Mouse (Mus musculus): Measurements from ENCODE around the gene Diras2. TPM values are rescaled to one million over a fixed set of nuclear protein-coding genes. Genes with fewer than 3 reads are reported as not detected.
"Not testable (repeated sequence)": the region's sequence is repeated elsewhere in the genome, so short reads cannot be mapped to it uniquely, and the experiment has no call there.

The Diras2 gene
- polyA plus RNA-seq, 1 experiment from 2014 or later, result 0.66 TPM

GRCm38 (mm10) chr13:52512356-52512755 lies 18.7 kb downstream of the Diras2 start:
- 55% methylated on average over 5 of the region's 5 CpGs for WGBS
- no peak overlapping the region for H3K4me3 ChIP-seq

DNA sequence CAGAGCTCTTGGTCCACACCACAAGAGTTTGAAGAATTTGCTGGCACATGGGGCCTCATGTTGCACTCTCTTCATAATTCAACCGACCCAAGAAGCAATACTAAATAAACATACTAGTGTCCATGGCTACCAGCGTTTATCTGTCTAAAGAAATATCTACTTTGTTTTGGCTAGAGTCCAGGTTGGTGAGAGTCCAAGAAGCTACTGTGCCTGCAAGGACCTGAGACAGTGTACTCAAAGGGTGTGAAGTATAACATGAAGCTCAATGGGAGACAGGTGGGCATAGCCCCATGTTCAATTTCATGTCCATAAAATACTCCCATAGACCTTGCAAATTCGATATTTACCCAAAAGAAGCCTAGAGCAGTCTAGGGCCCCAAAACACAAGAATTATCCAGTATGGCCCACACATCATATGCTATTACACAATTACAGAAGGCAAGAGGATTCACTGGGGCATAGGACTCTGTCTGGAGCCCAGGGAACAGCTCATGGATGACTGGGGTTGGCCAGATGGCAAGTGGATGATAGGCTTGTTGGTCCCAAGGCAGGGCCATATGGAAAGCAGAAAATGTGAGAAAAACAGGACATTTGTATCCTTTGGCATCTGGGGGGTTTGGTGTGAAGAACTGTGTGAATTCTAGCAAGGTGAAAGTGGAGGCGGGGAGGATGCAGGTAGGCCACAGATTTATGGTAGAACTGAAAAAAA lies 20.8 kb downstream of the Diras2 start:
- Histone ChIP-seq H3K27me3 (no peaks in the 10 kb centered on the region), H3K36me3 (no peaks in the 10 kb centered on the region), H3K9me3 (no peaks in the 10 kb centered on the region), H3K27ac (replicated peaks) (no peak overlapping the region), H3K9ac (replicated peaks) (no peak overlapping the region), H3K4me1 (peaks cover 3% of the 10 kb centered on the region; the same call in 1 of the 2 replicates), H3K4me3 (no peak overlapping the region), H3K4me2 (replicated peaks) (no peak overlapping the region)
- no peak for ATAC-seq (ENCODE audit: low FRiP score, low read depth)
- WGBS, result 85% methylated on average over 4 of the region's 4 CpGs

More at GRCm38 (mm10) chr13:52512356-52512755, 18.7 kb downstream of the Diras2 start:
- Histone ChIP-seq H3K27me3 (no peaks in the 10 kb centered on the region), H3K9me3 (no peaks in the 10 kb centered on the region), H3K36me3 (no peaks in the 10 kb centered on the region), H3K4me2 (replicated peaks) (no peak overlapping the region), H3K27ac (replicated peaks) (no peak overlapping the region), H3K4me1 (peaks cover 3% of the 10 kb centered on the region; the same call in 1 of the 2 replicates), H3K9ac (replicated peaks) (no peak overlapping the region)
- ATAC-seq (ENCODE audit: low FRiP score, low read depth), result no peak

- Histone ChIP-seq H3K27ac (replicated peaks) (no peak overlapping the region), H3K9ac (replicated peaks) (no peak overlapping the region), H3K27me3 (no peaks in the 10 kb centered on the region), H3K9me3 (no peaks in the 10 kb centered on the region), H3K4me2 (replicated peaks) (no peak overlapping the region), H3K36me3 (no peaks in the 10 kb centered on the region), H3K4me1 (peaks cover 3% of the 10 kb centered on the region; the same call in 1 of the 2 replicates), H3K4me3 (no peak overlapping the region)
- 95% methylated on average over 35 of the region's 35 CpGs for WGBS
- no peak for ATAC-seq (ENCODE audit: low FRiP score, low read depth)
These were observed 23.4 kb downstream of the Diras2 start for GRCm38 (mm10) chr13:52507460-52508293.

DNA sequence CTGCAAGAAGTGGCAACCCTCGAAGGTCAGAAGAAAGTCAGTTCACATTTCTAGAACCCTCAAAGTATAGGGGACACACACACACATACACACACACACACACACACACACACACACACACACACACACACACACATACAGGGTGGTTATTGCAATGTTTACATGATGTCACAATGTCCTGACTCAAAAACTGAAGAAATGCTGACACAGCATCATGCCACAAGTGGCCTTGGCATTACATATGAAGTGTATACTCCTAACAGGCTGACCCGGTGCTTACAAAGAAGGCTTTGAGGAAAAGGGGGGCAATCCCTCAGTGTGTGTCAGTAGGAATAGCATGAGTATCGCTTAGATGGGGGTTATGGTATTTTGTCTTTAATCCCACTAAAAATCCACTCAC lies 24.3 kb downstream of the Diras2 start:
- not testable (repeated sequence) for H3K27ac ChIP-seq (replicated peaks); H3K4me1 ChIP-seq; H3K9me3 ChIP-seq; ATAC-seq (ENCODE audit: low FRiP score, low read depth); H3K27me3 ChIP-seq; H3K36me3 ChIP-seq; H3K4me2 ChIP-seq (replicated peaks); H3K9ac ChIP-seq (replicated peaks); H3K4me3 ChIP-seq
- WGBS, result 90% methylated on average over 3 of the region's 3 CpGs

- WGBS, result 85% methylated on average over 5 of the region's 5 CpGs
- not testable (repeated sequence) for H3K27ac ChIP-seq (replicated peaks); H3K9me3 ChIP-seq; ATAC-seq (ENCODE audit: low FRiP score, low read depth); H3K4me3 ChIP-seq; H3K9ac ChIP-seq (replicated peaks); H3K4me1 ChIP-seq; H3K36me3 ChIP-seq; H3K27me3 ChIP-seq; H3K4me2 ChIP-seq (replicated peaks)
These were observed 25.3 kb downstream of the Diras2 start for GRCm38 (mm10) chr13:52505683-52506285.

DNA sequence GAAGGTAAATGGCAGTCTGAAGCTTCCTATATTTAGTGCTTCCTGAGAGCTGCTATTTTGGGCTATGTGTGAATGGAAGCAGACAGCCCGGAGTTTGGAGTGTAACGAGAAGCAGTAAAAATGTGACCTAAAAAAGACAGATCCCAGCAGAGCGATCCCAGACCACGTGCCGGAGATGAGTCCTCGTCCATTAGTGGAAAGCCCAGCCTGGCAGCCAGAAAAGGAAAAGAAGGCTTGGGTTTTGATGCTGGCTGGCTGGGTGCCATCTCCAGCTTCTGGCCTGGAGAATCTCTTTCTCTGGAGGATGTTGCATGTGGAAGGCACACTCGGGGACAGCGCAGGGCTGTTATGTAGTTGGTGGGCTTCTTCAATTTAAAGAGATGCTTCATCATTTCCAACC lies 29.4 kb downstream of the Diras2 start:
- Histone ChIP-seq H3K36me3 (no peaks in the 10 kb centered on the region), H3K9me3 (no peaks in the 10 kb centered on the region), H3K27me3 (no peaks in the 10 kb centered on the region), H3K4me2 (replicated peaks) (no peak overlapping the region), H3K4me3 (no peak overlapping the region), H3K4me1 (no peaks in the 10 kb centered on the region), H3K27ac (replicated peaks) (no peak overlapping the region), H3K9ac (replicated peaks) (no peak overlapping the region)
- no peak for ATAC-seq (ENCODE audit: low FRiP score, low read depth)
- WGBS, result 90% methylated on average over 8 of the region's 8 CpGs

DNA sequence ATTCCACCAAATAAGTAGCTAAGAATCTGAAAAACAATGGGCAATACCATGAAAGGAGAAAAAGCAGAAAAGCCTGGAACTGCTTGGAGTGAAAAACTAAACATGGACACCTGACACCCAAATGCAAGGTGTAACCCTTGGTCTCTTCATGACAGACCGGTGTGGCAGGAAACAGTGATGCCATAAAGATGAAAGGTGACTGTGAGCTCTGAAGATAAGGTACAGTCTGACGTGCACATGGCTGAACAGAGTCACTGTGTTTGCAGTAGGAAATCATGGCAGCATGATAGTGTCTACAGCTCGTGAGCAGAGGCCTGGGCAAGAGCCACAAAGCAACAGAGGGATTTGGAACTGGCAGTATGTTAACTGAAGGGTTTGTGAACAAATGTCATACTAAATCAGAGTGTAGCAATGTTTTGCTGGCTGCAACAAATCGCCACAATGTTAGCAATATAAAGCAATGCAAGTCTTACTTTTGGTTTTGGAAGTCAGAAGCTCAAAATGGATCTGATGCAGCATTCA lies 34.0 kb downstream of the Diras2 start:
- no peak overlapping the region for H3K4me3 ChIP-seq
- H3K36me3 ChIP-seq, result no peaks in the 10 kb centered on the region
- WGBS, result 73% methylated on average over 4 of the region's 4 CpGs
- H3K4me1 ChIP-seq, result no peaks in the 10 kb centered on the region
- ATAC-seq (ENCODE audit: low FRiP score, low read depth), result no peak
- no peaks in the 10 kb centered on the region for H3K27me3 ChIP-seq
- H3K27ac ChIP-seq (replicated peaks), result no peak overlapping the region
- no peak overlapping the region for H3K9ac ChIP-seq (replicated peaks)
- H3K9me3 ChIP-seq, result no peaks in the 10 kb centered on the region
- H3K4me2 ChIP-seq (replicated peaks), result no peak overlapping the region

DNA sequence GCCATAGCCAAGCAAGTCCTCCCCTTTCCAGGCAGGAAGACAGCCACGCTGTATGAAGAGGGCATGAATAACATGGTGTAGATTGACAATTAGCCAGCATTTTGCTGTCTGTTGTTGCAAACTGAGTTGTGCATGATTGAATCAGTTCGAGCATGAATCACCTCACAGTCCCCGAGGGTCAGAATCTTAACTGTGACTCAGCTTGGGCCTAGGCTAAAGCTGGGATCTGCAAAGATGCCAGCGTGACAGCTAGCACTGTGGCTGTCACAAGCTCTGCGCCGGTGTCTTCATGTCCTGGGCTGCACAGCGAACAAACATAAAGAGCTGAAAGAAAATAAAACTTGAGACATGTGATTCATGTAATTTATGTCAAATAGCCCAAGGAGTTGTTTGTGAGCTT lies 42.3 kb downstream of the Diras2 start:
- Histone ChIP-seq H3K27me3 (no peaks in the 10 kb centered on the region), H3K9ac (replicated peaks) (no peak overlapping the region), H3K4me3 (no peak overlapping the region), H3K27ac (replicated peaks) (no peak overlapping the region), H3K4me2 (replicated peaks) (no peak overlapping the region), H3K36me3 (no peaks in the 10 kb centered on the region), H3K4me1 (no peaks in the 10 kb centered on the region), H3K9me3 (0 out of 2 replicates have a peak, but pooled peaks cover 5% of the 10 kb centered on the region)
- no peak for ATAC-seq (ENCODE audit: low FRiP score, low read depth)
- whole genome bisulfite sequencing, result 93% methylated on average over 7 of the region's 7 CpGs

DNA sequence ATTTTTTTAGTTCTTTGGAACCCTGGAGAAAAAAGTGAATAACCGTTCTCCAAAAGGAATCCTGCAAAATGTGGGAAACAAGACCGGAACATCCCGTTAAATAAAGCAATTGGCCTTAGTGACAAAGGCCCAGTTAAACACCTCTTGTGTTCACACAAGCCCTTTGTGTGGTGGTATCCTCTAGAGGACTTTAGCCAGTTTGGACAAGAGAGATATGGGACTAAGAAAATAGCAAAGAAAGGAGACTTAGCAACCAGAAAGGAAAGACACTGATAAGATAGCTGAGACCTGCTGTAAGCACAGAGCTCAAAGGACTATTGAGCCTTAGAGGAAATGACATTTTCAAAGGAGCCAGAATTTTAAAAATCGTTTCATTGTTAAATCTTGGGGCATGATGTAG lies 47.0 kb downstream of the Diras2 start:
- H3K9ac ChIP-seq (replicated peaks), result no peak overlapping the region
- no peak for ATAC-seq (ENCODE audit: low FRiP score, low read depth)
- H3K4me1 ChIP-seq, result no peaks in the 10 kb centered on the region
- H3K36me3 ChIP-seq, result no peaks in the 10 kb centered on the region
- H3K4me3 ChIP-seq, result no peak overlapping the region
- H3K9me3 ChIP-seq, result no peaks in the 10 kb centered on the region
- WGBS, result 71% methylated on average over 4 of the region's 4 CpGs
- no peak overlapping the region for H3K4me2 ChIP-seq (replicated peaks)
- H3K27me3 ChIP-seq, result no peaks in the 10 kb centered on the region
- no peak overlapping the region for H3K27ac ChIP-seq (replicated peaks)

DNA sequence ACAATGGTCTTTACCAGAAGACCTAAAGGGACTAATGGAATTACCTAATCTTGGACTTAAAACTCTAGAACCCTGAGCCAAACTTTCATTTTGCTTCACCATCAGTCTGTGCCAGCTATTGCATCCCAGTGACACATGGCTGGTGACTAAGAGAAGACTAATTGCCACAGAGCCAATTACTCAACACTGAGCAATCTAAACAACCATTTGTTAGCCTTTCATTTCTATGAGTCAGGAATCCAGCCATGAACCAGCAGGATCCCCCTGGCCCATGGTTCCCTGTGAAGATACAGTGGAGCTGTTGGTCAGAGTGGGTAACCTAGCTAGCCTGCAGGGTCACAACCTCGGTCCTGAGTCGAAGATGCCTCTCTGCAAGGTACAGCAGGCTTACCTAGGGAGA lies 49.3 kb downstream of the Diras2 start:
- no peak for ATAC-seq (ENCODE audit: low FRiP score, low read depth)
- Histone ChIP-seq H3K4me1 (no peaks in the 10 kb centered on the region), H3K4me2 (replicated peaks) (no peak overlapping the region), H3K4me3 (no peak overlapping the region), H3K27ac (replicated peaks) (no peak overlapping the region), H3K9ac (replicated peaks) (no peak overlapping the region), H3K36me3 (no peaks in the 10 kb centered on the region), H3K27me3 (no peaks in the 10 kb centered on the region), H3K9me3 (no peaks in the 10 kb centered on the region)
- 85% methylated on average over 2 of the region's 2 CpGs for WGBS

- ATAC-seq (ENCODE audit: low FRiP score, low read depth), result no peak
- Histone ChIP-seq H3K9me3 (no peaks in the 10 kb centered on the region), H3K27ac (replicated peaks) (no peak overlapping the region), H3K36me3 (no peaks in the 10 kb centered on the region), H3K9ac (replicated peaks) (no peak overlapping the region), H3K4me1 (no peaks in the 10 kb centered on the region), H3K27me3 (no peaks in the 10 kb centered on the region), H3K4me2 (replicated peaks) (no peak overlapping the region), H3K4me3 (no peak overlapping the region)
- WGBS, result 88% methylated on average over 5 of the region's 5 CpGs
These were observed 51.9 kb downstream of the Diras2 start for GRCm38 (mm10) chr13:52479146-52479545.
